Mouse (Mus musculus): ENCODE measurements around the gene Pacs2. TPM values are rescaled to one million over a fixed set of nuclear protein-coding genes. Genes with fewer than 3 reads are reported as not detected.
A peak's percentile ranks its signal among the peaks of the same experiment; 100 is the strongest.

The Pacs2 gene
- total RNA-seq (2014; rRNA removed) (5.2 and 7.5 TPM in 2 replicates), polyA plus RNA-seq (2012; rRNA removed) (11.8 and 15.3 TPM in 2 replicates)

- WGBS: 7% methylated on average over 85 of the region's 85 CpGs
- Histone ChIP-seq H3K79me2 (ENCODE audit: control insufficient read depth, insufficient read depth, low read length) (peaks cover 18% of the 10 kb centered on the region; the same call in 1 of the 2 replicates), H3K4me1 (ENCODE audit: control insufficient read depth, insufficient read depth, low read length) (peaks cover 11% of the 10 kb centered on the region), H3K27me3 (ENCODE audit: control insufficient read depth, insufficient read depth, low read length) (no peaks in the 10 kb centered on the region), H3K36me3 (ENCODE audit: control insufficient read depth, insufficient read depth, low read length) (no peaks in the 10 kb centered on the region), H3K27ac (replicated peaks; ENCODE audit: insufficient read depth, low read depth, low read length) (peak within 1 kb of the TSS; percentile 81), H3K9ac (ENCODE audit: low read depth, low read length) (peak within 1 kb of the TSS; percentile 92), H3K4me3 (ENCODE audit: insufficient read depth, low read depth, low read length) (peak within 1 kb of the TSS; percentile 80)
- DNase-seq (ENCODE audit: extremely low read depth, low read depth, low spot score): peak; percentile 51
- TF ChIP-seq POLR2A (IDR thresholded peaks at IDR 0.05; ENCODE audit: extremely low read depth, insufficient read depth, low read length): peak; percentile 81
- no peak for TF ChIP-seq CTCF (IDR thresholded peaks at IDR 0.05; ENCODE audit: low read depth, low read length)
These were observed at the start of gene Pacs2 for GRCm38 (mm10) chr12:113013604-113014558. Gene Pacs2 (plus strand): TSS chr12:113014508.

GRCm38 (mm10) chr12:112965783-112966182, 48.5 kb upstream of the Pacs2 start:
- TF ChIP-seq POLR2A (IDR thresholded peaks at IDR 0.05; ENCODE audit: extremely low read depth, insufficient read depth, low read length) (no peak), CTCF (IDR thresholded peaks at IDR 0.05; ENCODE audit: low read depth, low read length) (no peak)
- H3K27ac ChIP-seq (replicated peaks; ENCODE audit: insufficient read depth, low read depth, low read length): no peak overlapping the region
- WGBS: 93% methylated on average over 13 of the region's 13 CpGs
- H3K9ac ChIP-seq (ENCODE audit: low read depth, low read length): no peak overlapping the region
- no peaks in the 10 kb centered on the region for H3K79me2 ChIP-seq (ENCODE audit: control insufficient read depth, insufficient read depth, low read length)
- DNase-seq (ENCODE audit: extremely low read depth, low read depth, low spot score): no peak
- no peak overlapping the region for H3K4me3 ChIP-seq (ENCODE audit: insufficient read depth, low read depth, low read length)
- H3K27me3 ChIP-seq (ENCODE audit: control insufficient read depth, insufficient read depth, low read length): no peaks in the 10 kb centered on the region
- no peaks in the 10 kb centered on the region for H3K4me1 ChIP-seq (ENCODE audit: control insufficient read depth, insufficient read depth, low read length)
- peaks cover 43% of the 10 kb centered on the region for H3K36me3 ChIP-seq (ENCODE audit: control insufficient read depth, insufficient read depth, low read length)

- WGBS: 89% methylated on average over 8 of the region's 8 CpGs
- Histone ChIP-seq H3K36me3 (ENCODE audit: control insufficient read depth, insufficient read depth, low read length) (peaks cover 46% of the 10 kb centered on the region), H3K9ac (ENCODE audit: low read depth, low read length) (no peak overlapping the region), H3K4me1 (ENCODE audit: control insufficient read depth, insufficient read depth, low read length) (no peaks in the 10 kb centered on the region), H3K27me3 (ENCODE audit: control insufficient read depth, insufficient read depth, low read length) (no peaks in the 10 kb centered on the region), H3K27ac (replicated peaks; ENCODE audit: insufficient read depth, low read depth, low read length) (no peak overlapping the region), H3K4me3 (ENCODE audit: insufficient read depth, low read depth, low read length) (no peak overlapping the region), H3K79me2 (ENCODE audit: control insufficient read depth, insufficient read depth, low read length) (no peaks in the 10 kb centered on the region)
- no peak for DNase-seq (ENCODE audit: extremely low read depth, low read depth, low spot score)
- TF ChIP-seq POLR2A (IDR thresholded peaks at IDR 0.05; ENCODE audit: extremely low read depth, insufficient read depth, low read length) (no peak), CTCF (IDR thresholded peaks at IDR 0.05; ENCODE audit: low read depth, low read length) (no peak)
These were observed 45.4 kb upstream of the Pacs2 start for GRCm38 (mm10) chr12:112968943-112969342.

GRCm38 (mm10) chr12:112969616-112970015, 44.7 kb upstream of the Pacs2 start:
- DNase-seq (ENCODE audit: extremely low read depth, low read depth, low spot score): no peak
- H3K4me1 ChIP-seq (ENCODE audit: control insufficient read depth, insufficient read depth, low read length): no peaks in the 10 kb centered on the region
- 95% methylated on average over 6 of the region's 6 CpGs for WGBS
- H3K79me2 ChIP-seq (ENCODE audit: control insufficient read depth, insufficient read depth, low read length): no peaks in the 10 kb centered on the region
- H3K27me3 ChIP-seq (ENCODE audit: control insufficient read depth, insufficient read depth, low read length): no peaks in the 10 kb centered on the region
- H3K9ac ChIP-seq (ENCODE audit: low read depth, low read length): no peak overlapping the region
- H3K27ac ChIP-seq (replicated peaks; ENCODE audit: insufficient read depth, low read depth, low read length): no peak overlapping the region
- H3K36me3 ChIP-seq (ENCODE audit: control insufficient read depth, insufficient read depth, low read length): peaks cover 45% of the 10 kb centered on the region
- no peak for TF ChIP-seq POLR2A (IDR thresholded peaks at IDR 0.05; ENCODE audit: extremely low read depth, insufficient read depth, low read length)
- TF ChIP-seq CTCF (IDR thresholded peaks at IDR 0.05; ENCODE audit: low read depth, low read length): no peak
- H3K4me3 ChIP-seq (ENCODE audit: insufficient read depth, low read depth, low read length): no peak overlapping the region

GRCm38 (mm10) chr12:112974736-112975135, 39.6 kb upstream of the Pacs2 start:
- H3K27ac ChIP-seq (replicated peaks; ENCODE audit: insufficient read depth, low read depth, low read length): no peak overlapping the region
- no peak overlapping the region for H3K4me3 ChIP-seq (ENCODE audit: insufficient read depth, low read depth, low read length)
- no peak for TF ChIP-seq CTCF (IDR thresholded peaks at IDR 0.05; ENCODE audit: low read depth, low read length)
- TF ChIP-seq POLR2A (IDR thresholded peaks at IDR 0.05; ENCODE audit: extremely low read depth, insufficient read depth, low read length): no peak
- peaks cover 7% of the 10 kb centered on the region for H3K4me1 ChIP-seq (ENCODE audit: control insufficient read depth, insufficient read depth, low read length)
- no peaks in the 10 kb centered on the region for H3K27me3 ChIP-seq (ENCODE audit: control insufficient read depth, insufficient read depth, low read length)
- no peaks in the 10 kb centered on the region for H3K79me2 ChIP-seq (ENCODE audit: control insufficient read depth, insufficient read depth, low read length)
- H3K36me3 ChIP-seq (ENCODE audit: control insufficient read depth, insufficient read depth, low read length): peaks cover 27% of the 10 kb centered on the region
- H3K9ac ChIP-seq (ENCODE audit: low read depth, low read length): no peak overlapping the region
- no peak for DNase-seq (ENCODE audit: extremely low read depth, low read depth, low spot score)
- WGBS: 86% methylated on average over 9 of the region's 9 CpGs
